Mouse (Mus musculus) limb, embryonic 12.5 days (tissue): ENCODE results near the gene Msx1. TPM values are rescaled to one million over a fixed set of nuclear protein-coding genes. Genes with fewer than 3 reads are reported as not detected.

Experiments
- ATAC-seq: fragments of 200-750 bp; cut with Nextera tagmentation; 2 replicates; pipeline ENCODE4 v1.8.0; 2017; ENCODE audit warnings: low read depth, moderate TSS enrichment; ENCODE audit not compliant: insufficient number of reproducible peaks, insufficient read depth, low FRiP score, low TSS enrichment
- H3K27ac ChIP-seq: fragments of 300-500 bp; sonication (generic); 2 replicates; pipeline ENCODE4 v1.5.1; 2016; ENCODE audit warnings: mild to moderate bottlenecking, moderate library complexity
- H3K27me3 ChIP-seq: fragments of 300-500 bp; sonication (generic); 2 replicates; pipeline ENCODE4 v1.6.1; 2016; ENCODE audit warnings: mild to moderate bottlenecking, moderate library complexity
- H3K36me3 ChIP-seq: fragments of 300-500 bp; sonication (generic); 2 replicates; pipeline ENCODE4 v1.6.1; 2016; ENCODE audit warnings: mild to moderate bottlenecking, moderate library complexity
- H3K4me1 ChIP-seq: fragments of 300-500 bp; sonication (generic); replicated peaks from 2 replicates; pipeline ENCODE4 v1.6.1; 2016
- H3K4me2 ChIP-seq: fragments of 300-500 bp; sonication (generic); 2 replicates; pipeline ENCODE4 v1.6.1; 2016; ENCODE audit warnings: mild to moderate bottlenecking, moderate library complexity
- H3K4me3 ChIP-seq: fragments of 300-500 bp; sonication (generic); replicated peaks from 2 replicates; pipeline ENCODE4 v1.5.1; 2016; ENCODE audit warnings: mild to moderate bottlenecking
- H3K9ac ChIP-seq: fragments of 300-500 bp; sonication (generic); replicated peaks from 2 replicates; pipeline ENCODE4 v1.6.1; 2016; ENCODE audit warnings: mild to moderate bottlenecking, moderate library complexity
- H3K9me3 ChIP-seq: fragments of 300-500 bp; sonication (generic); 2 replicates; pipeline ENCODE4 v1.6.1; 2016; ENCODE audit warnings: mild to moderate bottlenecking, moderate library complexity
- WGBS: fragments of 180-500 bp; shearing (Covaris S2); methylation state at CpG from one replicate; pipeline ENCODE4 v1.1.7; 2016; 5-methylcytosine and 5-hydroxymethylcytosine counted together
- polyA plus RNA-seq: library from polyadenylated mRNA; unstranded; fragments of >200 nt; fragmentation: Nextera tagmentation; extraction: Ambion mirVana; gene quantifications from 2 replicates; pipeline ENCODE4 v1.2.1, GENCODE M21; 2016

The Msx1 gene
- 462 and 487 TPM in 2 replicates for polyA plus RNA-seq

DNA sequence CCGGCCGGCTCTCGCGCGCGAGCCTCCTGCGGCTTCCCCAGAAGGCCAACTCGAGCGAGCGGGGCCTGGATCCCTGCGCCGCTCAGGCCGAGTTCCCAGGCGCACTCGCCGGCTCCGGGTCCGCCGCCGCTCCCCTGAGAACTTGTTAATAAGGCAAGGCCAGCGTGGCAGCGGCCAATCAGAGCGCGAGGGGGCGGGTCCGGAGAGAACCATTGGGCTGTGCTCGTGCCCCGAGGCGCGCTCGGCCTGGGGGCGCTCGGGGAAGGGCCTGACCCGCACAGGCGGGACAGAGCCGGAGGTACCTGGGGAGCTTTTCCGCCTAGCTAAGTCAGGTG, at the start of gene Msx1:
Gene Msx1, minus strand, starts transcription at position 123 of the 335 bp plus-strand sequence.
- H3K4me1 ChIP-seq: peaks cover 60% of the 10 kb centered on the region
- H3K9ac ChIP-seq: peak within 1 kb of the TSS; percentile 86
- H3K27me3 ChIP-seq: peaks cover 90% of the 10 kb centered on the region
- peak; percentile 83 for ATAC-seq
- peak within 1 kb of the TSS; percentile 62 for H3K4me3 ChIP-seq
- 0 out of 2 replicates have a peak, but pooled peaks cover 1% of the 10 kb centered on the region for H3K9me3 ChIP-seq
- H3K27ac ChIP-seq: peak within 1 kb of the TSS; percentile 82
- peak within 1 kb of the TSS; percentile 85 for H3K4me2 ChIP-seq
- WGBS: under 1% methylated on average over 37 of the region's 37 CpGs
- no peaks in the 10 kb centered on the region for H3K36me3 ChIP-seq

DNA sequence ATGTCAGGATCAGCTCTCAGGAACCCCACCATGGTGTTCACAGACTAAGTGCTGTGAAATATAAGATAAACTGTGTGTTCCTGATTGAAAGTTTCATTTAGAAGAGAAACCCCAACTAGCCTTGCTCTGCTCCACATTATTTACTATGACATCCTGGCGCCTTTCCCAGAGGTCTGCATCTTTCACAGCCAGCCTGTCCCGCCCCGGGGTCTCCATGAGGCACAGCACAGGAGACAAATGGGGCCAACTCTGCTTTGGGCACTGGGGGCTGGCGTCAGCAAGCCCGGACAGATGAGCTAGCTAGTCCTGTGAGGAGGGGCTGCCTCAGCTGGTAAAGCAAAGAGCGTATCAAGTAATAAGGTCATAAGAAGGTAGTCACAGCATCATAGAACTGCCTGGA, 41.1 kb upstream of the Msx1 start:
- Histone ChIP-seq H3K4me2 (no peak overlapping the region), H3K36me3 (no peaks in the 10 kb centered on the region), H3K4me1 (peaks cover 16% of the 10 kb centered on the region), H3K27me3 (0 out of 2 replicates have a peak, but pooled peaks cover 9% of the 10 kb centered on the region), H3K9me3 (no peaks in the 10 kb centered on the region), H3K4me3 (no peak overlapping the region), H3K9ac (no peak overlapping the region), H3K27ac (no peak overlapping the region)
- ATAC-seq: no peak
- WGBS: 72% methylated on average over 6 of the region's 6 CpGs

DNA sequence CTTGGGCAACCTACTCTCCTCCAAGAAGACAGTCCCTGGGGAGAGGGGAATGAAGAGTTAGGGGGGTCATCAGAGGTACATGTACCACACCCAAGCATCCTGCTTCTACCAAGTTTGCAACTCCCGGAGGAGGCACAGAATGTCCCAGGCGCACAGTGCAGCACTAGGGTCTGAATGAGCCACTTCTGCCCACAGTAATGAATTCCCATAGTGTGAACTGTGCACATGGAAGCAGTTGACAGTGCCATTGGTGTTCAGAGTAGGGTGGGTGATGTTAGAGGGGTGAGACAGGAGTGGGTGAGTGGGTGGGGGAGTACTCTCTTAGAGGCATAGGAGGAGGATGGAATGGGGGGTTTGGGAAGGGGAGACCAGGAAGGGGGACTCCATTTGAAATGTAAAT, 39.9 kb upstream of the Msx1 start:
- H3K27me3 ChIP-seq: 0 out of 2 replicates have a peak, but pooled peaks cover 17% of the 10 kb centered on the region
- ATAC-seq: no peak
- H3K4me1 ChIP-seq: peaks cover 22% of the 10 kb centered on the region

DNA sequence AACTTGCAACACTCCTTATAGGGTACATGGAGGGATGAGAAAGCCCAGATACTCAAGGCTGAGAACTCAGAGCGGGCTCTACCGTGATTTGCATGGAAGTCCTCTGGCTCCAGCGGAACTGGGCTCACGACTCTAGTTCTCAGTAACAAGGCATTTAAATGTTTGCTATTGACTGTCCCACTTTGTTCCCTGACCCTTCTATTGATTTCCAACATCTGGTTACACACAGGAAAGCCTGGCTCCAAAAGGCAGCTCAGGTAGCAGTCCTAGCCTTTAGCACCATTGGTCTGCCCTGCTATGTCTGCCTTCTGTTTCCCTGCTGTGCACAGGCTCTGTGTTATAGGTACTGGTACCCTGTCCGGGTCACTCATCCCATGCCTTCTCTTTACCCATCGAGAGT, 36.5 kb upstream of the Msx1 start:
- H3K36me3 ChIP-seq: no peaks in the 10 kb centered on the region
- ATAC-seq: no peak
- H3K4me3 ChIP-seq: no peak overlapping the region
- WGBS: 75% methylated on average over 6 of the region's 6 CpGs
- no peak overlapping the region for H3K4me2 ChIP-seq
- H3K27me3 ChIP-seq: peaks cover 28% of the 10 kb centered on the region
- H3K9ac ChIP-seq: no peak overlapping the region
- H3K4me1 ChIP-seq: peaks cover 42% of the 10 kb centered on the region
- H3K27ac ChIP-seq: peak overlapping the region; percentile 13; the same call in 1 of the 2 replicates
- H3K9me3 ChIP-seq: no peaks in the 10 kb centered on the region

More for the DNA sequence above, 39.9 kb upstream of the Msx1 start:
- no peak overlapping the region for H3K4me2 ChIP-seq
- 95% methylated on average over 2 of the region's 2 CpGs for WGBS
- no peak overlapping the region for H3K4me3 ChIP-seq
- no peaks in the 10 kb centered on the region for H3K36me3 ChIP-seq
- H3K27ac ChIP-seq: no peak overlapping the region
- no peaks in the 10 kb centered on the region for H3K9me3 ChIP-seq
- H3K9ac ChIP-seq: no peak overlapping the region

DNA sequence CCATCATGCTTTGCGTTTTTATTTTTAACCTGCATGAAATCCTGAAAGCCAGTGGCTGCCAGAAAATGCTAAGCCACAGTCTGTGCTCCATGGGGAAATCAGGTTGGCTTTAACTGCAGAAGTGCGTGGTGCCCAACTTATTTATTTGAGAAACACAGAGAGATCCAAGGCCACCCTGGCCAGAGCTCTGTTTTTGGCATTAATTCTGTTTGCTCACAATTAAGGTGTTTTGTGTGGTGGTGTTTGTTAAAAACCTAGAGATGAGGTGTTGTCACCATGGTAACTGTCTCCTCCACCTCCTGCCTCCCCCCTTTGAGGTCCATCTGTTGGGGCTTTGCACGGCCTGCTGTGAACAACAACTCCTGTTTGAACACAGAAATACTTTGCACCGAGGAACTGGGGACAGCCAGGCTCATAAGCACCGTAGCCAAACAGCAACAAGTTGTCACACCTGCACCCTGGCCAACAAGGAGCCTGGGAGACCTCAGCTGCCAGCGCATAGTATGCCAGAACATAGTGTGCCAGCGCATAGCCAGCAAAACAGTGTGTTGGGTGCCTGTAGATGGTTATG, 35.9 kb upstream of the Msx1 start:
- Histone ChIP-seq H3K4me2 (no peak overlapping the region), H3K9ac (no peak overlapping the region), H3K27ac (peak overlapping the region; percentile 13; the same call in 1 of the 2 replicates), H3K27me3 (peaks cover 31% of the 10 kb centered on the region), H3K36me3 (no peaks in the 10 kb centered on the region), H3K4me3 (no peak overlapping the region), H3K4me1 (peaks cover 39% of the 10 kb centered on the region), H3K9me3 (no peaks in the 10 kb centered on the region)
- ATAC-seq: no peak
- WGBS: 51% methylated on average over 7 of the region's 7 CpGs

DNA sequence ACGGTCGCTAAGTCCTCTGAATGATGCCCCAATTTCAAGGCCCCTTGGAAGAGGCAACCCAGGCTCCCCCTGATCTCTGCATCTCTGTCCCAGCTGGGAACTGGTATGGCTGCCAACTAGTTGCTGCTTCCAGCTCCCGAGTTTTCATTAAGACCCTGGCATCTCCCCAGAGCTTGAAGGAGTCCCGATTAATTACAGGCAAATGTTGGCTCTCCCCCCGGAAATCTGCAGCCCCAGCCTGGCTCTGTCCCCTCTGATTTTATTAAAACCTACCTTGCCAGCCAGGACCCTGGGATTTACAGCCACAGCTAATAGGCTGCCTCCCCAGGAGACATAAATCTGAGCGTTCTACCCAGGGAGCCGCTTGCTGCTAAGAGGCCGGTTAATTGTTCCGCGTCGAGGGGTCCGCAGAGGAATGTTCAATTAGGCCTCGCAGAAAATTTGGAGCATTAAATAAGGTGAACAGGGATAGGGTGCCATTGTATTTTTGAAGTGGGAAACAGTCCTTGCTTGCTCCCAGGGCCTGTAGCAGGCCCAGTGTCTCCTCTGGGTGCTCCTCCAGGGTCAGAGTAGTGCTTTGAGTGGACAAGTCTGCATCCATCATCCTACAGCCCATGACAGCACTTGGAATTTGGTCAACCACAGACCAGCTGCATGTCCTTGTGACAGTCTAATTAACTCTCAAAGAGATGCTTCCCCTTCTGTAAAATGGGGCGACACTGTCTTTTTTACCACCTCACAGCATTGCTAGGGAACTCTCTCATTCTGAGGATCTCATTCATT, 33.6 kb upstream of the Msx1 start:
- Histone ChIP-seq H3K9me3 (no peaks in the 10 kb centered on the region), H3K4me3 (no peak overlapping the region), H3K36me3 (no peaks in the 10 kb centered on the region), H3K4me2 (no peak overlapping the region), H3K4me1 (peaks cover 39% of the 10 kb centered on the region), H3K27ac (peak overlapping the region; percentile 5; the same call in 1 of the 2 replicates), H3K9ac (no peak overlapping the region), H3K27me3 (peaks cover 25% of the 10 kb centered on the region)
- WGBS: 12% methylated on average over 14 of the region's 14 CpGs
- no peak for ATAC-seq

DNA sequence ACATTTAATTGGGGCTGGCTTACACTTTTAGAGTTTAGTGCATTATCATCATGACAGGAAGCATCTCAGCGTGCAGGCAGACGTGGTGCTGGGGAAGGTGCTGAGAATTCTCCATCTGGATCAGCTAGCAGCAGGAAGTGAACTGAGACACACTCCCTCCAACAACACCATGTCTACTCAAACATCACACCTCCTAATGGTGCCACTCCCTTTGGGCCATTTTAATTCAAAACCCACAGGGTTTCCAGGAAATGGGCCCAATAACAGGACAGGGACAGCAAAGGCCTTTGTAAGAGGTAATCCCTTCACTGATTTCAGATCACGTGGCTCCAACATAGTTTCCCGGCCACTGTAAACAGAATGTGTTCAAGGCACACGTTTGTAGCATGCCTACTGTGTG, 31.7 kb upstream of the Msx1 start:
- no peak for ATAC-seq
- H3K9me3 ChIP-seq: no peaks in the 10 kb centered on the region
- H3K9ac ChIP-seq: no peak overlapping the region
- H3K4me3 ChIP-seq: no peak overlapping the region
- H3K36me3 ChIP-seq: no peaks in the 10 kb centered on the region
- WGBS: 21% methylated on average over 5 of the region's 5 CpGs
- H3K27me3 ChIP-seq: peaks cover 41% of the 10 kb centered on the region
- no peak overlapping the region for H3K27ac ChIP-seq
- no peak overlapping the region for H3K4me2 ChIP-seq
- peaks cover 39% of the 10 kb centered on the region for H3K4me1 ChIP-seq

DNA sequence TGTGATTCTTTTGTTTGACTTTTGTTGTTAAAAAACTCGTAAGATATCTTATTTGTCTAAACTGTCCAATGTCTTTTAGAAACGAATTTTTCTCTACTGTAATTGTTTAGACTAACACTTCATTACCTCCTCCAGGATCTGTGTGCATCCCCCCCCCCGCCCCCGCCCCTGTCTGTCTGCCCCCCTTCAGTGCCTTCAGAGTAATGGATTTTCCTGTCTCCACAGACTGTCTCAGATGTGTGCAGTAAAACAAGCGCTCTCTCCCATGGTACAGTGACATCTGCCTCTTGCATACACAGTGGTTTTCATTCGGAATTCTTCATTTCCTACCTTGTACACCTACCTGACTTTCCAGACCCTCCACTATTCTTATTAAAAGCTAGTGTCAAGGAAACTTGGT, 29.9 kb upstream of the Msx1 start:
- ATAC-seq: no peak
- Histone ChIP-seq H3K4me1 (peaks cover 29% of the 10 kb centered on the region), H3K9me3 (no peaks in the 10 kb centered on the region), H3K9ac (no peak overlapping the region), H3K27me3 (peaks cover 41% of the 10 kb centered on the region), H3K4me2 (no peak overlapping the region), H3K36me3 (no peaks in the 10 kb centered on the region), H3K4me3 (no peak overlapping the region), H3K27ac (no peak overlapping the region)
- 68% methylated on average over 6 of the region's 6 CpGs for WGBS

DNA sequence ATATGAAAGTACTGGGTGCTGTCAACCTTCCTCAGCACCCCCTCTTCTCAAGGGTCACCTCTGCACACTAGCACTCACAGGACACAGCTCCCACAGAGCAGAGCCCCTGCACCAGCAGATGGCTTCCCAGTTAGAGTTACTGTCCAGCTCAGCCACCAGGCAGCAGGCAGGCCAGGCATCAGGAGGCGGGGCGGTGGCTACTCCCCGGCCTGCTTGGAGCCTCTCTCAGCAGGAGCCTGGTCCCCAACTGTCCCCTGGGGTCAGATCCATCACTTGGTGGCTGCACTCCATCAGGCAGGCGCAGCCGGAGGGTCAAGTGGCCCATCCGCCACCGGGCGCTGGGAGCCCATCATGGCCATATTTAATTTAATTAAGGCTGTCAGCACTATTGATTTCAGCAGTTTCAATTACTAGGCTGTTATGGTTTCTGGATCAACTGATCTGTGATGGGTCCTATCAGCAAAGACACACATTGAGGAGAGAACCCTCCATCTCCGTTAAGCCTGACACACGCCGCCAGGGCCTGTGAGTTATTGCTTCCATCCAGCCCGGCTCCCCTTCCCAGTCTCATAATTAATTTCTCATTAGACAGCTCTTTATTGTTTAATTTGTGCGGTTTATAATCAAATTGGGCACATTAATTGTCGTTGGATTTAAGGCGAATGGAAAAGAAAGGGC, 27.1 kb upstream of the Msx1 start:
- ATAC-seq: no peak
- Histone ChIP-seq H3K9ac (no peak overlapping the region), H3K9me3 (no peaks in the 10 kb centered on the region), H3K4me2 (no peak overlapping the region), H3K36me3 (no peaks in the 10 kb centered on the region), H3K4me1 (peaks cover 19% of the 10 kb centered on the region), H3K4me3 (no peak overlapping the region), H3K27me3 (peaks cover 33% of the 10 kb centered on the region), H3K27ac (no peak overlapping the region)
- WGBS: 22% methylated on average over 15 of the region's 15 CpGs

DNA sequence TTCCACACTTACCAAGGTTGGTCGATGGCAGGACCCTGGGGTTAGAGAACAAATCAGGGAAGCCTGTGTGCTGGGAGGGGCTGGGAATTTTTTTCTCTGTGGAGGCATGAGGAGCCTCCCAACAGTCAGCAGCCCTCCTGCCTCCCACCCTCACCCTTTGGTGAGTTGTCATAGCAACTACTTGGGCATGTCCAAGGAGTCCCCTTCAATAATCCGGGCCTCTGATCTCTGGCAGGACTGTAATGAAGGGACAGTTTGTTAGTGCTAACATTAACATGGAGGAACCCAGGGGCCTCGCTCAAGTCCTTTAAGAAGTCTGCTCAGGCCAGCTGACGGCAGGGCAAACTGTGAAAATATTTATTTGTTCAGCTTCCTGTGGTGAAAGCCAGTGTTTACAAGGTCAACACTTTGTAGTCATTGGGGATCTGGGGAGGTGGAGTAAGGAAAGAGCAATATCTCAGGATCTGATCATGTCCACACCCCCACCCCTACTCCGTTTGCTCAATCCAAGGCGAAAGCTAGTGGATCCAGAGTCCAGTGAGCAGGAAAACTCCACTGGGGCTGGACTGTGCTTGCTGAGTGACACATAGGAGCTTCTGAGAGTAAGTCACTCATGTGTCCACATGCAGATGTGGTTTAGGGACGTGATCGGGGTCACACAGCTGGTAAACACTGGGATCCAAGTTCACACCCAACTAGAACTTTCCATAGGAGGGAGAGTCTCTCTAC, 24.8 kb upstream of the Msx1 start:
- peak overlapping the region; percentile 4; the same call in 1 of the 2 replicates for H3K27ac ChIP-seq
- H3K36me3 ChIP-seq: no peaks in the 10 kb centered on the region
- 38% methylated on average over 8 of the region's 8 CpGs for WGBS
- H3K4me3 ChIP-seq: no peak overlapping the region
- no peak for ATAC-seq
- H3K4me2 ChIP-seq: no peak overlapping the region
- H3K9ac ChIP-seq: no peak overlapping the region
- peaks cover 30% of the 10 kb centered on the region for H3K27me3 ChIP-seq
- peaks cover 14% of the 10 kb centered on the region for H3K4me1 ChIP-seq
- no peaks in the 10 kb centered on the region for H3K9me3 ChIP-seq

DNA sequence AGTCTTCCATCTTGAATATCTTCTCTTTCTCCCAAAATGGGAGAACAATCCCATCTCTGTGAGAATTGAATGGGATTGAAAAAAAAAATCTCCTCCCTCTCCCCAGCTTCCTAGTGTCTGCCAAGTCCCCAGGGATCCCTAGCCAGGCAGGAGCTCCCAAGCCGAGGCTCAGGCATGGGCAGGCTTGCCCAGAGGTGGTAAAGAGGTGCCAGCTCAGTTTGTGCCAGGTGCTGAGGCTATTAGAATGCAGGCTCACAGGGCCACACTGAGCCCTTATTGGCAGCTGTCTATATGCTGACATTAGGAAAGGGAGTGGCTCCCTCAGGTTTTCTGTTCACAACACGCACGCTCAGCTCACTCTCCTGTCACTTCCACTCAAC, 11.9 kb upstream of the Msx1 start:
- Histone ChIP-seq H3K9ac (no peak overlapping the region), H3K36me3 (no peaks in the 10 kb centered on the region), H3K27me3 (peaks cover 78% of the 10 kb centered on the region), H3K4me1 (peaks cover 41% of the 10 kb centered on the region), H3K4me2 (no peak overlapping the region), H3K4me3 (no peak overlapping the region), H3K9me3 (no peaks in the 10 kb centered on the region), H3K27ac (no peak overlapping the region)
- no peak for ATAC-seq
- 60% methylated on average over 3 of the region's 3 CpGs for WGBS
